Mouse (Mus musculus) ES-CJ7 (cell line): ENCODE results near the gene Col6a2.

Experiments used
- DNase-seq: peaks from one replicate; pipeline ENCODE4 v3.0.0; 2011; ENCODE audit warnings: low read depth, low spot score

Col6a2 gene

GRCm38 (mm10) chr10:76622928-76623680 is at the start of gene Col6a2:
Gene Col6a2 (minus strand): TSS chr10:76623630.
- peak; percentile 73 for DNase-seq

- no peak for DNase-seq
These were observed 48.5 kb upstream of the Col6a2 start for GRCm38 (mm10) chr10:76671939-76672338.

- DNase-seq: no peak
These were observed 45.5 kb upstream of the Col6a2 start for GRCm38 (mm10) chr10:76668947-76669284.

DNA sequence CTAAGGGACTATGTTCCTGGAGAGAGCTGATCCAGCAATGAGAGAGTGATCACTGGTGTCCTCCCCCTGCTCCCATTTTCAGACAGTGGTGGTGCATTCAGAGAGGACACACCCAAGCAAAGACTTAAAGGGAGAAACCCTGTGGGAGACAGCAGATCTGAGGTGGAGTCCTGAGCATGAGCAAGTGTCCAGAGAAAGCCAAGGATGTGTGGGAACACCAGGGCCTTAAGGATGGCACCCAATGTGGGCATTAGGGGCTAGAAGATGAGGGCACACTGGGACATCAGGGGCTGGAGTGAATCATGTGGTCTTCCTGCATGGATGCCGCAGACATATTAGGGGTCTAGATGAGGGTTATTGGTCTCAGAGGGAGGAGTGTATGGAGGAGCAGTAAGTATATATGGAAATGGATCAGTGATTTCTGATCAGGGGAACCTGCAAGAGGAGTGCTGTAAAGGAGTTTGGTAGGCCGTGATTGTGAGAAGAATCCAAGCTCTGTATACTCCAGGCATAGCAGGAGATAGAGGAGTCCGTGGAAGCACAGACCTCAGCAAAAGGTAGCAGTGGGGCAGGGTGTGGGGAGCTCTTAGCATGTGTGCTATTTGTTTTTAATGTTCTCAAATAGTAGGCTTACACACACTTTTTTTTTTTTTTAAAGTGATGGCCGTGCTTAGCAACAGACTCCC is 45.0 kb upstream of the Col6a2 start:
- DNase-seq: no peak

DNA sequence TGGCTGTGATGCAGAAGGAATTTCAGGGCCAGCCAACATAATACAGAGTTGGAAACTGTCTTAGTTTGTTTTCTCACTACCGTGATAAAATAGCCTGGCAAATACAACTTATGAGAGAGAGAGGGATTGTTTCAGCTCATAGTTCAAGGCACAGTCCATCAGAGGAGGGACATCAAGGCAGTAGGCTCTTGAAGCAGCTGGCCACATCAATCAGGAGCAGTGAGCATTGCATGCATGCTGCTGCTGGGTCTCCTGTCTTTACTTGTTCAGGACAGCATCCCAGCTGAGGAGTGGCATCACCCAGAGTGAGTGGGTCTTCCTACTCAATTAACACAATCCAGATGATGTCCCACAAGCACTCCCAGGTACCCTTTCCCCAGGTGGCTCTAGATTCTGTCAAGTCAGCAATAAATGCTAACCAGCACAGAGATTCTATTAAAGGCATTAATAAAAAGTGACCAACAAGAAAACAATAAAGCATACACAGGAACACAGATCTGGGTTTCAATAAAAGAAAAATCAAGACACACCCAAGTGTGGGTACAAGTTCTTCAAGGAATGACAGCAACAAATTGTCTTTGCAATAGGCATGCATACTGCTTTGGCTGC is 43.9 kb upstream of the Col6a2 start:
- DNase-seq: no peak

- DNase-seq: no peak
These were observed 42.1 kb upstream of the Col6a2 start for GRCm38 (mm10) chr10:76665551-76665950.

DNA sequence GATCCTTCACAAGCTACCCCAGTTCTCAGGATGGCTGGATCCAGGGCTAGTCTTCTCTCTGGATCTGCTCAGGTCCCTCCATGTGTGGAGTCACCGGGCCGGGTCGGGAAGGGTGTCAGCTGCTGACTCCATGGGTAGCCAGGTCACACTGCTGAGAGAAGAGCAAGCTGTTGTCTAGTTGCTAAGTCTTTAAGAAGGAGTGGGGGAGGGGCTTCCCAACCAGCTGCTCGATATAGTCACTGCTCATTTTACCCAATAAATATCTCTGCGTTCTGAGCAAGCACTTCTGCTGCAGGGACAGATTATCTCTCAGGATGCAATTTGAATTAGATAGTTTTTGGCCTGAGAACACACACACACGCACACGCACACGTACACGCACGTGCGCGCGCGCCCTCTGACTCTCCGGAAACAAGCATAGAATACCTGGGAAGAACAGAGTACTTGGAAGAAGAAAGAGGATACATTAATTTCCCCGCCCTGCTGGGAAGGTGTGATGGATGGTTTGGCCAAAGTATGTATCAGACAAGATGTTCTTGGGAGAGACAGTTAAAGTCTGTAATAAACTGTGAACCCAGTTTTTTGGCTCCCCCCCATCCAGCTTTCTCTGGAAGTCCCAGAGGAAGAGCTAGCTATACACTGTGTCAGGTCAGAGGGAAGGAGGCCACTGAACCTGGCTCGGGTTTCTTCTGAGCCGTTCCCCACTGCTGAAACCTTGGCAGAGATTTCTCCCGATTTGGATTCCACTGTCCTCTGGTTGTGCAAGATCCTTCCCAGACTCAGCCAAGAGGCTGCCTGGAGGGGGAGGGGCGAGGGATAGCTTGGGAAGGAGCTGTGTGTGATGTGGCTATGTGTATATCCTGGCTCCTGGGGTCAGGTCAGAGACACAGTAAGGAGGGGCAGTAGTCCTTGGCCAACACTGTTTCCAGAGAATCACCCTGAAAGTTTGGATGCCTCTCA is 41.0 kb upstream of the Col6a2 start:
- no peak for DNase-seq

DNA sequence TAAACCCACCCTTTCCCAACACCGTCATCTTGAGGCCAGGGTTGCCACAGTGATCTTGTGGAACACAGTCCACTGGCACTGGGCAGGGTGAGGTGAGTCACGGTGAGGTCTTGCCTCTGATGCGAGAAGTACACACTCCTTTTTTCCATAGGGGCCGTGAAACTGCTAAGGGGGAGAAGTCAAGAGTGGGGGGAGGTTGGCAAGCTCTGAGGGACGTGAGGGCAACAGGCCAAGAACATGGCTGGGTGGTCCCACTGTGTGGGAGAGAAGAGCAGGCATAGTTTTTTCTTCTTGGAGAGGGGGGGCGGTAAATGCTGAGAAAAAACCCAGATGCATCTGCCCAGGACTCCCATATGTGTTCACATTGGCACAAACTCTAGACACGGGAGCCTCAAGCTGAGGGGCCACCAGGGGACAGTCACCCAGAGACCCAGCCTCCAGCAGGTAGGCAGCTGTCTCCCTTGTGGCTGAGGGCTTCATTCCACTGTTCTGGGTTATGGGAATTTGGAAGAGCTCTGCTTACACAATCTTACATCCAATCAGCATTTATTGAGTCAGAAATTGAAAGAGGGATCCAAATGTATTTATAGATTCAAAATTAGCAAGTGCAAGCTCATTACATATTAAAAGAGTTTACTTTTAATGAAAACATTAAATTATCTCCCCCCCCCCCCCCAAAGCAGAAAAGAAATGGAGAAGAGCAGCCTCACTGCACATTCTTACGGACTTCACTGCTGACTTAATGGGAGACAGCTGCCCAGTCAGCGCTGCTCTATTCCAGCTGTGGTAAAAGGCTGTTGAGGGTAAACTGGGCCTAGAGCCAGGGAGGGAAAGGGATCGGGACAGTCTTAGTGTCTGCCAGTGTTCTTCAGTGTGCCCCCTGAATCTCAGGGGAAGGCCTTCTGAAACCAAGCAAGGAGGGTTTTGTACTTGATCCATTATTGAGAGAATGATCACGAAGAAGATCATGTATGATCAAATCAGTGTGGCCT is 30.2 kb upstream of the Col6a2 start:
- no peak for DNase-seq

DNA sequence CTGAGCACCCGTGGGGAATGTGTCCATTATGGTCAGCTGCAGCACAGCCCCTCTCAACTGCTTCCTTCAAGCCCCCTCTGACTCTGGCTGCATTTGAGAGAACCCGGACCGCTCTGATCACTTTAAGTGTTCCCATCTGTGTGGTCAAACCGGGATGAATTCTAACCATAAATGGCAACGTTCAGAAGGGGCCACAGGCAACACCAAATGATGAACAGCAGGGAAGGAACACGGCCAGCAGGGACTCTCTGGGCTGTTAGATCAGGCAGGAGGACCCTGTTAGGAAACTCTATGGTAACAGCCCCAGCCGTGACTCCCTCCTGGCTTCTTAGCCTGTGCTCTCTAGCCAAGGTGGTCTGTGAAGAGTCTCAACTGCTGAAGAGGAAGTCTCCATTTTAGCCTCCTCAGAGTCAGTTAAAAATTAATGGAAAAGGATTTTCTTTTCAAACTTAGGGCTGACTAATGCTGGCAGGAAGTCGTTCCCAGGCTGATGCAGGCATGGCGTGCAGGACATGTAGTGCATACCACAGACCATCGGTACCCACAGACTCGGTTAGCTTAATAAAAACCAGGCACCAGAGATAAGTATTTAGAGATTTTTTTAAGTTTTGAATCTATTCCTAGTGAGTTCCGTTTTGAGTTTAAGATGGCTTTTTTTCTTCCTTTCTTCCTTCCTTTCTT is 27.4 kb upstream of the Col6a2 start:
- no peak for DNase-seq

GRCm38 (mm10) chr10:76648738-76649137 is 25.3 kb upstream of the Col6a2 start:
- DNase-seq: no peak

GRCm38 (mm10) chr10:76647390-76647789 is 24.0 kb upstream of the Col6a2 start:
- DNase-seq: no peak

GRCm38 (mm10) chr10:76645686-76646085 is 22.3 kb upstream of the Col6a2 start:
- DNase-seq: no peak

DNA sequence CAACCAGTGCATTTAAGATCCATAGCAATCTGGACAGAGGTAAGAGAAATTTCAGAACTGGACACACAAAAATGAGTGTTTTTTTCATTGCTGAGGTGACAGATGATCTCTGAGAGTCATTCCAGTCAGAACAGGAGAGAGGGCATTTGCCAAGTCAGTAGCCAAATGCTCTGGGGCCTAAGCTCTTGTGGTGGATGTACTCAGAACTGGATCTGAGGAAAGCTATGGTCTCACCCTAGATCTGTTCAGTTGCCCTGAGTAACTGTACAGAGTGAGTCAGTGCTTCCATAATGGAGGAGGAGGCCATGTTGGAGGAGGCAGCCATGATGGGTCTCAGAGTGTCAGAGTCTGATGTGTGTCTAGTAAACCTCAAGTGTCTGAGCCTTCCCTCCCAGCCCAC is 21.6 kb upstream of the Col6a2 start:
- DNase-seq: no peak

GRCm38 (mm10) chr10:76643999-76644398 is 20.6 kb upstream of the Col6a2 start:
- DNase-seq: no peak

DNA sequence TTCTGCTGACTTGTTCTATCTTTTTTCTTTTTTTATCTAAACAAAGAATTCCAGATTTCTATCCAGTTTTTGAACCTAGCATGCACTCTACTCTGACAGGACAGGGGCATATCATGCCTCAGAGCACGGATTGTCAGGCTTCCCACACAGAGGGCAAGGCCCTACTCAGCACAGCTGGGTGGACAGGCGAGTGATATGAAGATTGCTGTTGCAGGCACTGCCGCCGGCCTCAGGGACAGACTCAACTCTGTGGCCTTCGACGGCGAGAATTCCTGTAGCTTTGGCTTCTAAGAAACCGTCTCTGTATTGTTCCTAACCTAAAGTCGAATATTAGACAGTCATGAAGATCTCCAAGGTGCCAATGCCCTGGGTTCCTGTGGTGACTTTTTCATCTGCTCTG is 20.0 kb upstream of the Col6a2 start:
- no peak for DNase-seq

- DNase-seq: no peak
These were observed 19.4 kb upstream of the Col6a2 start for GRCm38 (mm10) chr10:76642628-76643434.

DNA sequence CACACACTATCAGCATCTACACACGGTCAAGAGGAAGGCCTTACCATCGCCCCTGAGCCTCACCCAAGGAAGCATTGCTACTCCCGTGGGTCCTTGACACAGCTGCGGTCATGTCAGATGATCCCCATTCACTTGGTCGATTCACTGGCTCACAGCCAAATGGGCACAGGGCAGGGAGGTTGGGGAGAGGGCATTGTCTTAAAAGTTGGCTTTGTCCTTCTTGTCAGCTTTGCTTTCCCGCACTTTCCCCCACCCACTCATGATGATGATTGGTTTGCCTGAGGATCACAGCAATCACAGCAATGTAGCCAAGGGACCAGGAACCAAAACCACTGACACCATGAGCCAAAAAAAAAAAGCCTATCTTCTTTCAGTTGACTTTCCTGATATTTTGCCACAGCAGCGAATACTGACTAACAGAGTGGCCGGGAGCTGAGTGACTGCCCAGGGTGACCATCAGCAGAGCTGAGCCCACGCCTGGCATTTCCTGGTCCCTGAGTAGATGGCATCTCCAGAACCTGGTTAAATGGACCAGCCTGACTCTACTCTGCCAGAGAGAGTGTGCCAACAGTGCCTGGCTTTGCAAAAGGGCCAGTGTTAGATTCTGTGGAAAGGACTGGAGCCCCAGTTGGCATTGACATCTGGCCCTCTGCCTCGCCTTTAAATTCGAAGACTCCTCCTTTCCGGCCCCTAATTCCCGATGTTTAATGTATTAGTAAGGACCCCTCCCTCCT is 18.6 kb upstream of the Col6a2 start:
- DNase-seq: no peak

- no peak for DNase-seq
These were observed 16.5 kb upstream of the Col6a2 start for GRCm38 (mm10) chr10:76639952-76640351.
